In genomic region chr5:151165381-151166016, GRCm38 (mm10) we compare ENCODE assay signal across 17 mouse cellular contexts.
A peak's percentile ranks its signal among the peaks of the same experiment; 100 is the strongest.
DNase-seq lines count a peak whose midpoint lies in the region; ATAC-seq and TF ChIP-seq lines count a peak whose summit lies in the region.
"Had no signal": no experiment of that assay in that cellular context is flagged by ENCODE, and none has a peak within 500 bp of the region (broad histone marks: within the 10 kb centered on the region; RNA-seq: fewer than 3 reads in every experiment).

No protein-coding gene starts in this region.

- no peak for DNase-seq in heart, postnatal 10 days
- DNase-seq in lung, postnatal 0 days (ENCODE audit: low spot score) = peak; percentile 78
- no peak for DNase-seq in lung, postnatal 25 days (ENCODE audit: low spot score)
- peak; percentile 23 for DNase-seq in yolk sac, embryonic 10.5 days (ENCODE audit: low spot score)
- no peak for DNase-seq in frontal cortex, postnatal 36 days (ENCODE audit: low spot score in 2 of 2)
- DNase-seq in left cerebral cortex, postnatal 25 days (ENCODE audit: low spot score in 2 of 2) = no peak
- DNase-seq: B cell, adult 2 months; left cerebral cortex, postnatal 4 days; liver; right cerebral cortex, postnatal 25 days had no signal

- peaks cover 25% of the 10 kb centered on the region for H3K4me1 ChIP-seq in heart, embryonic 13.5 days
- peaks cover 40% of the 10 kb centered on the region; the same call in 1 of the 2 replicates for H3K4me1 ChIP-seq in lung, postnatal 0 days (ENCODE audit: insufficient read depth, low read depth, low read length)
- H3K4me1 ChIP-seq in intestine, postnatal 0 days (replicated peaks; ENCODE audit: control insufficient read depth, insufficient read depth, low read length) = peaks cover 9% of the 10 kb centered on the region; the same call in 1 of the 2 replicates
- H3K4me1 ChIP-seq: forebrain, embryonic 15.5 days; megakaryocyte, embryonic 14.5 days had no signal

- TF ChIP-seq CTCF in lung, postnatal 0 days (IDR thresholded peaks at IDR 0.05) = no peak
- no peak for TF ChIP-seq CTCF in intestine, postnatal 0 days (IDR thresholded peaks at IDR 0.05; ENCODE audit: low read depth)

- H3K4me2 ChIP-seq in heart, embryonic 13.5 days = no peak overlapping the region
- peak overlapping the region; percentile 25; the same call in 1 of the 2 replicates for H3K4me2 ChIP-seq in lung, postnatal 0 days (replicated peaks; ENCODE audit: low read depth, low read length)
- peak overlapping the region; percentile 46 for H3K4me2 ChIP-seq in intestine, postnatal 0 days (replicated peaks; ENCODE audit: low read depth)
- H3K4me2 ChIP-seq: embryonic facial prominence, embryonic 12.5 days; forebrain, embryonic 15.5 days; hindbrain, embryonic 14.5 days had no signal

- intact Hi-C loops in heart, postnatal 10 days (cut with DNase I) = no loop called here
- intact Hi-C loops in left cerebral cortex, postnatal 25 days (cut with DNase I) = no loop called here

- peaks cover 4% of the 10 kb centered on the region; the same call in 1 of the 2 replicates for H3K36me3 ChIP-seq in heart, embryonic 13.5 days
- H3K36me3 ChIP-seq in lung, postnatal 0 days (ENCODE audit: insufficient read depth, low read length) = no peaks in the 10 kb centered on the region
- H3K36me3 ChIP-seq in intestine, postnatal 0 days (ENCODE audit: control insufficient read depth, insufficient read depth) = 0 out of 2 replicates have a peak, but pooled peaks cover 5% of the 10 kb centered on the region
- H3K36me3 ChIP-seq: embryonic facial prominence, embryonic 12.5 days; forebrain, embryonic 15.5 days had no signal

- WGBS in heart, embryonic 13.5 days = 66% methylated on average over 6 of the region's 6 CpGs
- WGBS in lung, postnatal 0 days = 52% methylated on average over 6 of the region's 6 CpGs
- 42% methylated on average over 6 of the region's 6 CpGs for WGBS in intestine, postnatal 0 days

- no peak for TF ChIP-seq EP300 in lung, postnatal 0 days (IDR thresholded peaks at IDR 0.05)

- H3K27me3 ChIP-seq in heart, embryonic 13.5 days (replicated peaks) = no peaks in the 10 kb centered on the region
- H3K27me3 ChIP-seq in lung, postnatal 0 days (replicated peaks; ENCODE audit: insufficient read depth, low read length) = no peaks in the 10 kb centered on the region
- no peaks in the 10 kb centered on the region for H3K27me3 ChIP-seq in intestine, postnatal 0 days (replicated peaks; ENCODE audit: control insufficient read depth, insufficient read depth, low read length)
- H3K27me3 ChIP-seq: embryonic facial prominence, embryonic 12.5 days; forebrain, embryonic 15.5 days; megakaryocyte, embryonic 14.5 days had no signal

- no peaks in the 10 kb centered on the region for H3K9me3 ChIP-seq in heart, embryonic 13.5 days
- H3K9me3 ChIP-seq in lung, postnatal 0 days (ENCODE audit: low read length) = no peaks in the 10 kb centered on the region
- no peaks in the 10 kb centered on the region for H3K9me3 ChIP-seq in intestine, postnatal 0 days (ENCODE audit: control insufficient read depth)
- H3K9me3 ChIP-seq: embryonic facial prominence, embryonic 12.5 days; forebrain, embryonic 15.5 days had no signal

- ATAC-seq in heart, embryonic 13.5 days (ENCODE audit: extremely low read depth, insufficient number of reproducible peaks, low FRiP score, low TSS enrichment) = no peak
- peak; percentile 20; the same call in 1 of the 2 replicates for ATAC-seq in lung, postnatal 0 days
- ATAC-seq in intestine, postnatal 0 days = peak; percentile 91
- ATAC-seq: forebrain, embryonic 15.5 days; midbrain, embryonic 16.5 days had no signal

- H3K4me3 ChIP-seq in heart, embryonic 13.5 days = no peak overlapping the region
- H3K4me3 ChIP-seq in lung, postnatal 0 days (ENCODE audit: low read depth, low read length) = no peak overlapping the region
- H3K4me3 ChIP-seq in intestine, postnatal 0 days (ENCODE audit: low read depth, low read length) = no peak overlapping the region
- H3K4me3 ChIP-seq: embryonic facial prominence, embryonic 12.5 days; forebrain, embryonic 15.5 days; megakaryocyte, embryonic 14.5 days had no signal

- H3K9ac ChIP-seq in heart, embryonic 13.5 days = no peak overlapping the region
- no peak overlapping the region for H3K9ac ChIP-seq in lung, postnatal 0 days (replicated peaks; ENCODE audit: low read depth)
- H3K9ac ChIP-seq in intestine, postnatal 0 days (ENCODE audit: low read depth, low read length) = no peak overlapping the region
- H3K9ac ChIP-seq: embryonic facial prominence, embryonic 12.5 days; forebrain, embryonic 15.5 days; hindbrain, embryonic 14.5 days had no signal

- 0 out of 2 replicates have a peak overlapping the region, but pooled peaks have one; percentile 48 for H3K27ac ChIP-seq in heart, embryonic 13.5 days (replicated peaks)
- peak overlapping the region; percentile 89 for H3K27ac ChIP-seq in lung, postnatal 0 days (ENCODE audit: low read length)
- H3K27ac ChIP-seq in intestine, postnatal 0 days (ENCODE audit: low read depth, low read length) = peak overlapping the region; percentile 74
- H3K27ac ChIP-seq: embryonic facial prominence, embryonic 12.5 days; forebrain, embryonic 15.5 days; hindbrain, embryonic 14.5 days had no signal

Comparison
In these comparisons a context has a peak if more than half of its experiments do, and no peak if none do; other contexts are left out.
1. DNase-seq: peak in lung, postnatal 0 days (single experiment) and yolk sac, embryonic 10.5 days (single experiment); none in heart, postnatal 10 days (0 of 2), lung, postnatal 25 days (single experiment), frontal cortex, postnatal 36 days (0 of 2) and left cerebral cortex, postnatal 25 days (0 of 2).
2. Peak in every context shown above with its lines, with median percentiles within 50 percentile points of each other: H3K27ac ChIP-seq.